Mouse (Mus musculus) Patski (cell line): ENCODE measurements around the gene Ppp1ca. TPM values are rescaled to one million over a fixed set of nuclear protein-coding genes. Genes with fewer than 3 reads are reported as not detected.
A peak's percentile ranks its signal among the peaks of the same experiment; 100 is the strongest.

ENCODE experiments used
- ATAC-seq: fragments of 100-300 bp; one replicate; pipeline ENCODE4 v1.8.0; 2021
- CTCF ChIA-PET: fragments of 350-600 bp; sonication (Branson Sonifier 250); formaldehyde crosslinking; loops from one replicate; lab custom pipeline; 2022; ENCODE audit warnings: inconsistent platforms; lab: Charles Lee
- POLR2A ChIA-PET: fragments of 350-600 bp; sonication (Branson Sonifier 250); formaldehyde crosslinking; loops from one replicate; lab custom pipeline; 2022; ENCODE audit warnings: antibody characterized with exemption, inconsistent platforms; lab: Charles Lee
- DNase-seq: peaks from one replicate; pipeline ENCODE4 v3.0.0-alpha.2; 2011; ENCODE audit warnings: low read depth, low spot score
- H3K27me3 ChIP-seq: fragments of 371-371 bp; one replicate; pipeline ENCODE4 v1.5.1; 2021
- CTCF ChIP-seq: fragments of 100-300 bp; IDR thresholded peaks from one replicate; pipeline ENCODE4 v1.5.1; 2021
- in situ Hi-C: fragments of 300-500 bp; cut with MboI; formaldehyde crosslinking; loops from 3 replicates; pipeline ENCODE4 v1.11.1; 2018; ENCODE audit warnings: low pct_unique_long_range_greater_than_20kb, mixed read lengths
- polyA plus RNA-seq: library from polyadenylated mRNA; unstranded; gene quantifications from one replicate; pipeline ENCODE4 v1.2.3, GENCODE M21; 2021

The Ppp1ca gene
- polyA plus RNA-seq, 1 experiment from 2014 or later, result 674 TPM

GRCm38 (mm10) chr19:4222165-4222564 is 30.3 kb downstream of the Ppp1ca start:
- ATAC-seq (peak; percentile 22), DNase-seq (no peak)
- in situ Hi-C loops, result no loop called here
- no peak for TF ChIP-seq CTCF
- ChIA-PET CTCF (interaction anchor here (1.4 to 20.5 kb wide), 2 partner anchors 10 to 16 kb away, joined by 3 to 396 read pairs; partner anchors contain the start of genes AC109138.7 and Clcf1), POLR2A (interaction anchor here (1.5 to 4.1 kb wide), 3 partner anchors 10 to 14 kb away, joined by 9 to 23 read pairs (median 9); partner anchors contain the start of gene Pold4)
- H3K27me3 ChIP-seq, result no peaks in the 10 kb centered on the region

DNA sequence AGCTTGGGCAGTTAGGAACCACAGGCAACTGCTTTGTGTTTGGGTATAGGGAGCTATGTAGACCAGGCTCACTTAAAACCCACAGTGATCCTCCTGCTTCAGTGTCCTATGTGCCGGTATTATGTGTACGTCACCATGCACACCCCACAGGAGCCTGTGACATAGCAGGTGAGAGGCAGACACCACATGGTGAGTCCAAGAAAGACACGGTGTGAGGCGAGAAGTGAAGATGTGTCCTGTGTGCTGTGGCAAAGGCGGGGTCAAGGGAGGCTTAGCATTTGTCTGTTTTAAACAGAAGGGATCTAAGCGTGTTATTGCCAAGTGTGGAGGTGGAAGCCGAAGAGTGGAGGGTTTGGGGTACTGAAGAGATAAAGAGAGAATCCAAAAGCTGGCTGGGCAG is 34.9 kb downstream of the Ppp1ca start:
- ATAC-seq (no peak), DNase-seq (no peak)
- in situ Hi-C loops, result no loop called here
- ChIA-PET CTCF (interaction anchor here (20.5 kb wide), 1 partner anchor 15 kb away, joined by 396 read pairs; the partner anchor contains the start of genes AC109138.7 and Clcf1), POLR2A (interaction anchor here (2.3 to 8.3 kb wide), 2 partner anchors 14 to 57 kb away, joined by 9 to 199 read pairs; partner anchors contain the start of genes AC109138.7 and Clcf1)
- no peaks in the 10 kb centered on the region for H3K27me3 ChIP-seq
- TF ChIP-seq CTCF, result no peak

DNA sequence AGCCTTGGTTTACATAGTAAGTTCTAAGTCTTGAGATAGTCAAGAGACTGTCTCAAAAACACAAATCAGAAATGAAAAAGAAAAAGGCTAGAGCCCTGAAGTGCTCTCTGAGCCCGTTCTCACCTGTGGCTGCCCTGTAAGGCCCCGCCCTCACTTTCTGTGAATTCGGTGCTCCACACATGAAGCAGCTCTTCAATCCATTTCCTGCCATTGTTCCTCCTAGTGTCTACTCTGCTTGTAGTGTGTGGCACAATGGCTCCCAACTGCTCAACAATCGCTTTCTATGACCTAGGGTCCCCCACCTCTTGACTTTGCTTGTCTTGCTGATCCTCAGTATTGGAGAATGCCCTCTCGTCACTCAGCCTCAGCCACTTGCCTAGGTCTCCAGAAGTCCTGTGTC is 35.6 kb downstream of the Ppp1ca start:
- POLR2A ChIA-PET, result interaction anchor here (0.7 to 8.3 kb wide), 3 partner anchors 14 to 58 kb away, joined by 3 to 199 read pairs (median 9); partner anchors contain the start of genes AC109138.7 and Clcf1
- in situ Hi-C loops, result no loop called here
- TF ChIP-seq CTCF, result no peak
- ATAC-seq (no peak), DNase-seq (no peak)
- CTCF ChIA-PET, result interaction anchor here (0.9 to 20.5 kb wide), 12 partner anchors 11 to 107 kb away, joined by 3 to 396 read pairs (median 6); partner anchors contain the start of genes AC109138.7, Aip, Ankrd13d and Clcf1
- H3K27me3 ChIP-seq, result no peaks in the 10 kb centered on the region

DNA sequence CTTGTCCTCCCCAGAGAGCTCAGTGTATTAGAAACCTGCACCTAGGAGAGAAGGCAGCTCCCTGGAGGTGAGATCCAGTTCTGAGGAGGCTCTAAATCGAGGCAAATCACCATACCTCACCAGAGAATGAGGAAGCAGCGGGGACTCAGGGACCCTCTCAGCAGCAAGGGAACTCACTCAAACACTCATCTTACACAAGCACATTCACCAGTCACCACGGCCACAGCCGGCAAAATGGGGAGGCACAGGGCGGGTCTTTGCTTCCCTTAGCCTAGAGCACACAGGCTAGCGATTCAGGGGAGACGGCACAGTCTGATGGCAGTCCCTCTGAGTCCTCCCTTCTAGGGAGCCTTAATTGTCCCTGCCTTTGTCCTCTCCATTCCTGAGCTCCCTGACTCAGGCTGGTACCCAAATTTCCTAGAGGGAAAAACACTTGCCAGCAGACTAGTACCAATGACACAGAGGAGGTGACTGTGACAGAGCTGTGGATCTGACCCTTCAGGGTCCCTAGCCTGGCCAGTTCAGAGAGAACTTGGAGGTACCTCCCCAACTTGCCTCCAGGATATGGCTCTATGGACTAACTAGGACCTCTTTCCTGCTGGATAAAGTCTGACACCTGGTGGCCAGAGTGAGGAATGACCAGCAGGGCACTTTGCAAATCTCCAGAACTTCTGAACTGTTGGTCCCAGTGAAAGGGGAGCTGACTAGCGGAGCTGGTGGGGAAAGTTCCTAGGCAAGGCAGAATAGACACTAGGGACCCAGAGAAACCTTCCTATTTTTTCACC is 36.2 kb downstream of the Ppp1ca start:
- DNase-seq (no peak), ATAC-seq (peak; percentile 13)
- ChIA-PET CTCF (interaction anchor here (0.7 to 20.5 kb wide), 22 partner anchors 11 to 176 kb away, joined by 3 to 396 read pairs (median 4); partner anchors contain the start of genes AC109138.7, Aip, Ankrd13d and Cdk2ap2), POLR2A (interaction anchor here (0.7 to 8.3 kb wide), 7 partner anchors 14 to 130 kb away, joined by 3 to 199 read pairs (median 4); partner anchors contain the start of genes AC109138.7, Aip, Clcf1 and Rad9a)
- in situ Hi-C loops, result no loop called here
- TF ChIP-seq CTCF, result peak; percentile 98
- H3K27me3 ChIP-seq, result no peaks in the 10 kb centered on the region

- ChIA-PET CTCF (interaction anchor here (0.7 to 20.5 kb wide), 20 partner anchors 10 to 177 kb away, joined by 3 to 396 read pairs (median 5); partner anchors contain the start of genes AC109138.7, Aip, Cdk2ap2 and Clcf1), POLR2A (interaction anchor here (0.8 to 8.3 kb wide), 8 partner anchors 13 to 131 kb away, joined by 3 to 199 read pairs (median 4); partner anchors contain the start of genes AC109138.7, Aip, Clcf1 and Rad9a)
- no peak for ATAC-seq
- TF ChIP-seq CTCF, result no peak
- in situ Hi-C loops, result no loop called here
- no peaks in the 10 kb centered on the region for H3K27me3 ChIP-seq
- DNase-seq, result no peak
Measured at GRCm38 (mm10) chr19:4228891-4229290, 37.0 kb downstream of the Ppp1ca start.

- ChIA-PET POLR2A (interaction anchor here (0.8 to 8.3 kb wide), 9 partner anchors 12 to 104 kb away, joined by 3 to 199 read pairs (median 3); partner anchors contain the start of genes AC109138.7, Aip, Clcf1 and Rad9a), CTCF (interaction anchor here (0.8 to 20.5 kb wide), 9 partner anchors 13 to 132 kb away, joined by 3 to 396 read pairs (median 6); partner anchors contain the start of genes AC109138.7, Aip, Cdk2ap2 and Clcf1)
- in situ Hi-C loops, result no loop called here
- TF ChIP-seq CTCF, result no peak
- no peak for ATAC-seq
- no peaks in the 10 kb centered on the region for H3K27me3 ChIP-seq
- DNase-seq, result no peak
Measured at GRCm38 (mm10) chr19:4229451-4230076, 37.7 kb downstream of the Ppp1ca start.

DNA sequence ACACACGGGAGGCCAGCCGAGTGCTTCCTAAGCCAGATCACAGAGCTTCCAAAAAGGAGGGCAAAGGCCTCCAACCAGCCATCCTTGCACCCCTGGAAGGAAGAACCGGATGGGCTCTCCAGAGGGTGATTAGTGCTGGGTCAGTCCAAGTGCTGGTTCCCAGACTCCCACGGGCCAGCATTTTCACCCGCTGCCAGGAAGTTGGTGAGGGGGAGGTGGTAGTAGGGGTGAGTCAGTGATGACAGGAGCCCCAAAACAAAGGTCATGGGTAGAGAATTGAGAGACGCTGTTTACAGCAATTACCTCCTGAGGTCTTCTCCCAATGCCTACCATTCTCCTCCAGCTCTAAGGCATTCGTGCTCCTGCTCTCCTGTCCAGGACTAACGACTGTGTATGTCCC is 38.5 kb downstream of the Ppp1ca start:
- ATAC-seq (no peak), DNase-seq (no peak)
- no peaks in the 10 kb centered on the region for H3K27me3 ChIP-seq
- ChIA-PET CTCF (interaction anchor here (0.8 to 20.5 kb wide), 4 partner anchors 12 to 60 kb away, joined by 3 to 396 read pairs (median 10); partner anchors contain the start of genes AC109138.7 and Clcf1), POLR2A (interaction anchor here (1.3 to 8.3 kb wide), 2 partner anchors 17 to 60 kb away, joined by 3 to 199 read pairs; partner anchors contain the start of genes AC109138.7 and Clcf1)
- no peak for TF ChIP-seq CTCF
- in situ Hi-C loops, result no loop called here

DNA sequence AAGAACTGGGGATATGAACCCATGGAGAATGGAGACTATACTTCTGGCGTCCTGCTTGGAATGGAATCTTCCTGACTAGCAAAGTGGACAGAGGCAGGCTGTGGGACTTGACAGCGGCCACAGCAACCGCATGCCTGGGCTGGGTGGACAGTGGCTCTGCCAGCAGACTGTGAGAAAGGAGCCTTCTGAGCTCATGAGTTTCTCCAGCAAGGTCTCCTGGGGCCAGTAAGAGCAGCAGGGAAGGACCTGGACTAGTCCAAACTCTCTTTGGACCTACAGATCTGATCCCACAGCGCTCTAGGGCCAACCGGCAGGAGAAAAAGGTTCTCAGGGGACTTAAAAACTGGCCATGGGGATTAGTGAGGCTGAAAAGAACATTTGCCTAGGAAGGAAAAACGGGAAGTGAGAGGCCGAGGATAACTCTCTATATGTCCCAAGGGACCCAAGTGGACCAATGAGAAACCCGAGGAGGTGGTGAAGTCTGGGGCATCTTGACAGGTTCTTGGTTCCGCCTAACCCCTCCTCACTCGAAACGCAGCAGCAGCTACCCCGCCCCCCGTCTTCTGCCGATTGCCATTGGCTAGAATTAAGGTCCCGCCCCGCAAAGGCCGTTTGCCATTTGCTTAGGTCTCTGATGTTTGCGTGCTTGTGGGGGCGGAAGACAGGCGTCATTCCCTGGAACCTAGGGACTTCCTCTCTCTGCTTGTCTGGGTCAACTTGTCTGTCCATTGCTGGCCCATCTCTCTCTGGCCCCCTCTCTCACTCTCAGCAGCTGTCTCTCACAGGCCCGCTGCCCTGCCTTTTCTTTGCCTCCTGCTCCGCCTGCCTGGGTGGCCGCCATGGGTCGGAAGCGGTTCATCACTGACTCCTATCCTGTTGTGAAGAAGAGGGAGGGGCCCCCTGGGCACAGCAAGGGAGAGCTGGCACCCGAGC is 39.7 kb downstream of the Ppp1ca start, which contains the start of gene Pold4:
TSS of gene Pold4 (plus strand) at position 647 of the 933 bp plus-strand sequence.
- H3K27me3 ChIP-seq, result no peaks in the 10 kb centered on the region
- in situ Hi-C loops, result no loop called here
- ChIA-PET CTCF (interaction anchor here (0.8 to 20.5 kb wide), 4 partner anchors 11 to 61 kb away, joined by 3 to 396 read pairs (median 10); partner anchors contain the start of genes AC109138.7 and Clcf1), POLR2A (interaction anchor here (0.9 to 8.3 kb wide), 5 partner anchors 8 to 158 kb away, joined by 3 to 199 read pairs (median 4); partner anchors contain the start of genes AC109138.7 and Clcf1)
- ATAC-seq, result peak; percentile 66
- no peak for TF ChIP-seq CTCF
- DNase-seq, result peak; percentile 84
